Mouse (Mus musculus): ENCODE data around the gene Ten1. TPM values are rescaled to one million over a fixed set of nuclear protein-coding genes. Genes with fewer than 3 reads are reported as not detected.

The Ten1 gene
- total RNA-seq (2012; rRNA removed) (76.5 and 77.4 TPM in 2 replicates), total RNA-seq (2014; rRNA removed) (66.7 and 74.4 TPM in 2 replicates), polyA plus RNA-seq (2012; ENCODE audit: insufficient read length, low read depth) (70.4 and 81.8 TPM in 2 replicates)

- dilution Hi-C loops (cut with MboI; ENCODE audit: extremely low pct_ligation_motif_present, extremely low pct_unique_long_range_greater_than_20kb, low sequenced_read_pairs): no loop called here
- Histone ChIP-seq H3K79me2 (replicated peaks; ENCODE audit: control insufficient read depth, extremely low read depth, insufficient read depth, poor library complexity, severe bottlenecking) (peaks cover 10% of the 10 kb centered on the region), H3K9ac (ENCODE audit: insufficient read depth, low read depth) (peak within 1 kb of the TSS; percentile 94), H3K36me3 (replicated peaks in 1 of 2; ENCODE audit: control insufficient read depth in 1 of 2, insufficient read depth in 1 of 2, low read length in 1 of 2) (peaks cover 0 to 24% of the 10 kb centered on the region in 2 experiments), H3K4me3 (replicated peaks in 1 of 3; ENCODE audit: low read depth in 2 of 3, low read length in 2 of 3, poor library complexity in 1 of 3) (peak within 1 kb of the TSS; percentile 73 to 89 (median 77)), H3K27me3 (replicated peaks) (no peaks in the 10 kb centered on the region), H3K4me1 (ENCODE audit: control insufficient read depth in 1 of 2, insufficient read depth in 2 of 2) (peaks cover 14 to 40% of the 10 kb centered on the region in 2 experiments), H3K27ac (ENCODE audit: insufficient read depth, low read depth) (peak within 1 kb of the TSS; percentile 41), H3K9me3 (replicated peaks; ENCODE audit: low read length) (no peaks in the 10 kb centered on the region), H3K4me2 (ENCODE audit: insufficient read depth, low read depth, poor library complexity, severe bottlenecking) (peak within 1 kb of the TSS; percentile 64)
- in situ Hi-C loops (cut with MboI; ENCODE audit: low pct_ligation_motif_present, low pct_unique_long_range_greater_than_20kb, low sequenced_read_pairs): no loop called here
- DNase-seq (ENCODE audit: extremely low read depth): peak; percentile 95
- TF ChIP-seq HCFC1 (IDR thresholded peaks at IDR 0.05; ENCODE audit: low read depth, low read length): peak; percentile 70
- TF ChIP-seq RAD21 (IDR thresholded peaks at IDR 0.05; ENCODE audit: low read depth, low read length): no peak
- peak; percentile 41; the same call in 1 of the 2 replicates for TF ChIP-seq IRF4 (IDR thresholded peaks at IDR 0.05; ENCODE audit: low read depth, low read length)
- TF ChIP-seq MEF2A (IDR thresholded peaks at IDR 0.05; ENCODE audit: borderline replicate concordance, low read depth, low read length): peak; percentile 12; the same call in 1 of the 2 replicates
- TF ChIP-seq ELF1 (IDR thresholded peaks at IDR 0.05; ENCODE audit: low read depth, low read length): peak; percentile 81
- TF ChIP-seq SIN3A (IDR thresholded peaks at IDR 0.05; ENCODE audit: low read length): peak; percentile 48
- TF ChIP-seq POLR2A (IDR thresholded peaks at IDR 0.05; ENCODE audit: low read depth, low read length): peak; percentile 79
- peak; percentile 92 for TF ChIP-seq NRF1 (IDR thresholded peaks at IDR 0.05; ENCODE audit: low read depth, low read length)
- TF ChIP-seq ZKSCAN1 (IDR thresholded peaks at IDR 0.05; ENCODE audit: borderline replicate concordance, low read depth, low read length): no peak
- TF ChIP-seq SMC3 (IDR thresholded peaks at IDR 0.05; ENCODE audit: low read depth, low read length): no peak
- TF ChIP-seq POLR2AphosphoS2 (IDR thresholded peaks at IDR 0.05; ENCODE audit: low read depth, low read length): peak; percentile 40; the same call in 1 of the 2 replicates
- peak; percentile 77 for TF ChIP-seq NELFE (IDR thresholded peaks at IDR 0.05; ENCODE audit: low read depth, low read length)
- no peak for TF ChIP-seq GABPA (IDR thresholded peaks at IDR 0.05; ENCODE audit: insufficient replicate concordance, low read depth, low read length)
- peak; percentile 59; the same call in 1 of the 2 replicates for TF ChIP-seq TBP (conservative IDR thresholded peaks at IDR 0.05; ENCODE audit: low read depth, low read length)
- TF ChIP-seq CHD1 (IDR thresholded peaks at IDR 0.05; ENCODE audit: low read depth, low read length): peak; percentile 18; the same call in 1 of the 2 replicates
- TF ChIP-seq TCF12 (IDR thresholded peaks at IDR 0.05; ENCODE audit: low read depth, low read length): peak; percentile 11
- TF ChIP-seq MXI1 (IDR thresholded peaks at IDR 0.05; ENCODE audit: low read depth, low read length): peak; percentile 93
- no peak for TF ChIP-seq E2F4 (IDR thresholded peaks at IDR 0.05; ENCODE audit: insufficient replicate concordance, low read depth, low read length)
- TF ChIP-seq KAT2A (IDR thresholded peaks at IDR 0.05; ENCODE audit: insufficient replicate concordance, low read length): 0 out of 2 replicates have a peak, but pooled peaks have one; percentile 12
- TF ChIP-seq MAFK (IDR thresholded peaks at IDR 0.05; ENCODE audit: insufficient replicate concordance, low read length): no peak
- peak; percentile 84 for TF ChIP-seq USF2 (conservative IDR thresholded peaks at IDR 0.05; ENCODE audit: low read depth, low read length)
- no peak; the same call in 1 of the 2 replicates for TF ChIP-seq ZMIZ1 (IDR thresholded peaks at IDR 0.05; ENCODE audit: low read depth, low read length)
- peak; percentile 99 for TF ChIP-seq BHLHE40 (IDR thresholded peaks at IDR 0.05; ENCODE audit: low read depth, low read length)
- 0 out of 2 replicates have a peak, but pooled peaks have one; percentile 11 for TF ChIP-seq EP300 (IDR thresholded peaks at IDR 0.05; ENCODE audit: low read length)
- TF ChIP-seq USF1 (IDR thresholded peaks at IDR 0.05; ENCODE audit: low read depth, low read length): peak; percentile 93
- peak; percentile 80 for TF ChIP-seq MAX (IDR thresholded peaks at IDR 0.05; ENCODE audit: low read length)
- no peak for TF ChIP-seq ETS1 (conservative IDR thresholded peaks at IDR 0.05; ENCODE audit: low read depth, low read length)
- TF ChIP-seq MAZ (IDR thresholded peaks at IDR 0.05; ENCODE audit: low read depth, low read length): peak; percentile 88
- TF ChIP-seq ZC3H11A (IDR thresholded peaks at IDR 0.05; ENCODE audit: low read depth, low read length): no peak
- TF ChIP-seq RCOR1 (conservative IDR thresholded peaks at IDR 0.05; ENCODE audit: low read depth, low read length): peak; percentile 35; the same call in 1 of the 2 replicates
- TF ChIP-seq JUND (conservative IDR thresholded peaks at IDR 0.05; ENCODE audit: low read depth, low read length): no peak
- no peak for TF ChIP-seq MYC (IDR thresholded peaks at IDR 0.05; ENCODE audit: low read depth, low read length)
- no peak for TF ChIP-seq UBTF (IDR thresholded peaks at IDR 0.05; ENCODE audit: low read depth, low read length)
- TF ChIP-seq CHD2 (IDR thresholded peaks at IDR 0.05; ENCODE audit: low read length): peak; percentile 80; the same call in 1 of the 2 replicates
Measured at GRCm38 (mm10) chr11:116198639-116199531, at the start of gene Ten1, which contains the start of gene Acox1. TSS of gene Ten1 (plus strand) at chr11:116198855. TSS of gene Acox1 (minus strand) at chr11:116199045.
